Mouse (Mus musculus) forebrain, embryonic 11.5 days (tissue): Measurements from ENCODE around the gene Cyp4b1. TPM values are rescaled to one million over a fixed set of nuclear protein-coding genes. Genes with fewer than 3 reads are reported as not detected.
"Not testable (repeated sequence)": the region's sequence is repeated elsewhere in the genome, so short reads cannot be mapped to it uniquely, and the experiment has no call there.

Experiments used
- ATAC-seq: fragments of 200-750 bp; cut with Nextera tagmentation; replicated peaks from 2 replicates; pipeline ENCODE4 v1.8.0; 2017; ENCODE audit warnings: moderate TSS enrichment; ENCODE audit not compliant: low FRiP score
- DNase-seq: peaks from one replicate; pipeline ENCODE4 v3.0.0-alpha.2; 2017; ENCODE audit warnings: low spot score
- H3K27ac ChIP-seq: fragments of 300-500 bp; sonication (generic); 2 replicates; pipeline ENCODE4 v1.5.1; 2014; ENCODE audit warnings: low read depth, low read length
- H3K27me3 ChIP-seq: fragments of 300-500 bp; sonication (generic); 2 replicates; pipeline ENCODE4 v1.6.1; 2014; ENCODE audit warnings: mild to moderate bottlenecking, low read length, mixed read lengths; ENCODE audit not compliant: control insufficient read depth, insufficient read depth
- H3K36me3 ChIP-seq: fragments of 300-500 bp; sonication (generic); 2 replicates; pipeline ENCODE4 v1.6.1; 2014; ENCODE audit warnings: mild to moderate bottlenecking, low read length, moderate library complexity, mixed read lengths; ENCODE audit not compliant: control insufficient read depth, insufficient read depth
- H3K4me1 ChIP-seq: fragments of 300-500 bp; sonication (generic); replicated peaks from 2 replicates; pipeline ENCODE4 v1.6.1; 2014; ENCODE audit warnings: low read length, mixed read lengths; ENCODE audit not compliant: control insufficient read depth, insufficient read depth
- H3K4me2 ChIP-seq: fragments of 300-500 bp; sonication (generic); 2 replicates; pipeline ENCODE4 v1.6.1; 2014; ENCODE audit warnings: low read depth, mild to moderate bottlenecking, low read length, moderate library complexity, mixed read lengths; ENCODE audit not compliant: severe bottlenecking
- H3K4me3 ChIP-seq: fragments of 300-500 bp; sonication (generic); 2 replicates; pipeline ENCODE4 v1.5.1; 2014; ENCODE audit warnings: low read depth, low read length
- H3K9ac ChIP-seq: fragments of 300-500 bp; sonication (generic); 2 replicates; pipeline ENCODE4 v1.6.1; 2014; ENCODE audit warnings: low read length
- H3K9me3 ChIP-seq: fragments of 300-500 bp; sonication (generic); 2 replicates; pipeline ENCODE4 v1.6.1; 2016; ENCODE audit warnings: low read length, mixed read lengths; ENCODE audit not compliant: control insufficient read depth
- WGBS: fragments of 180-500 bp; shearing (Covaris S2); extraction: QIAGEN DNeasy Blood & Tissue Kit; methylation state at CpG from one replicate; pipeline ENCODE4 v1.1.7; 2014; 5-methylcytosine and 5-hydroxymethylcytosine counted together
- polyA plus RNA-seq: library from polyadenylated mRNA; unstranded; fragments of >200 nt; fragmentation: Nextera tagmentation; extraction: Ambion mirVana; gene quantifications from 2 replicates; pipeline ENCODE4 v1.2.1, GENCODE M21; 2014

Gene Cyp4b1
- polyA plus RNA-seq, 1 experiment from 2014 or later = not detected

- Histone ChIP-seq H3K27ac (no peak overlapping the region), H3K4me3 (no peak overlapping the region), H3K9me3 (no peaks in the 10 kb centered on the region), H3K4me1 (no peaks in the 10 kb centered on the region), H3K4me2 (no peak overlapping the region), H3K27me3 (no peaks in the 10 kb centered on the region), H3K36me3 (no peaks in the 10 kb centered on the region), H3K9ac (no peak overlapping the region)
- ATAC-seq (no peak), DNase-seq (no peak)
- 70% methylated on average over 2 of the region's 2 CpGs for WGBS
Observed at GRCm38 (mm10) chr4:115648752-115649151, 1.2 kb upstream of the Cyp4b1 start.

- no peak overlapping the region for H3K4me3 ChIP-seq
- no peaks in the 10 kb centered on the region for H3K27me3 ChIP-seq
- ATAC-seq = no peak
- no peak overlapping the region for H3K4me2 ChIP-seq
- H3K9me3 ChIP-seq = no peaks in the 10 kb centered on the region
- no peak overlapping the region for H3K27ac ChIP-seq
- H3K9ac ChIP-seq = no peak overlapping the region
- DNase-seq = no peak
- no peaks in the 10 kb centered on the region for H3K36me3 ChIP-seq
- H3K4me1 ChIP-seq = no peaks in the 10 kb centered on the region
Observed at GRCm38 (mm10) chr4:115645371-115645770, 2.2 kb downstream of the Cyp4b1 start.

GRCm38 (mm10) chr4:115642967-115643754 is 4.4 kb downstream of the Cyp4b1 start:
- ATAC-seq (no peak), DNase-seq (no peak)
- Histone ChIP-seq H3K9ac (no peak overlapping the region), H3K4me1 (no peaks in the 10 kb centered on the region), H3K9me3 (no peaks in the 10 kb centered on the region), H3K27me3 (no peaks in the 10 kb centered on the region), H3K36me3 (no peaks in the 10 kb centered on the region), H3K4me3 (no peak overlapping the region), H3K27ac (no peak overlapping the region), H3K4me2 (no peak overlapping the region)
- 74% methylated on average over 5 of the region's 5 CpGs for WGBS

- not testable (repeated sequence) for H3K4me1 ChIP-seq, H3K36me3 ChIP-seq, H3K9me3 ChIP-seq, H3K9ac ChIP-seq, ATAC-seq, DNase-seq, H3K27ac ChIP-seq, H3K4me2 ChIP-seq, H3K27me3 ChIP-seq, H3K4me3 ChIP-seq
- WGBS = 97% methylated on average over 3 of the region's 3 CpGs
Observed at GRCm38 (mm10) chr4:115625560-115625959, 22.0 kb downstream of the Cyp4b1 start.

- no peak overlapping the region for H3K4me3 ChIP-seq
Observed at GRCm38 (mm10) chr4:115614005-115614404, 33.5 kb downstream of the Cyp4b1 start.

GRCm38 (mm10) chr4:115600611-115601010 is 46.9 kb downstream of the Cyp4b1 start, which contains the start of gene Cyp4a32:
Gene Cyp4a32 (plus strand): TSS chr4:115600969.
- not testable (repeated sequence) for H3K27ac ChIP-seq, H3K9ac ChIP-seq, H3K4me2 ChIP-seq, H3K4me3 ChIP-seq, DNase-seq, H3K36me3 ChIP-seq, H3K9me3 ChIP-seq, ATAC-seq, H3K4me1 ChIP-seq, H3K27me3 ChIP-seq
- 92% methylated on average over 8 of the region's 8 CpGs for WGBS

More at GRCm38 (mm10) chr4:115614005-115614404, 33.5 kb downstream of the Cyp4b1 start:
- no peak overlapping the region for H3K4me2 ChIP-seq
- H3K9me3 ChIP-seq = no peaks in the 10 kb centered on the region
- no peaks in the 10 kb centered on the region for H3K36me3 ChIP-seq
- H3K27me3 ChIP-seq = no peaks in the 10 kb centered on the region
- H3K9ac ChIP-seq = no peak overlapping the region
- DNase-seq (no peak), ATAC-seq (no peak)
- no peak overlapping the region for H3K27ac ChIP-seq
- H3K4me1 ChIP-seq = no peaks in the 10 kb centered on the region

GRCm38 (mm10) chr4:115596824-115597336 is 50.6 kb downstream of the Cyp4b1 start:
- H3K9me3 ChIP-seq = no peaks in the 10 kb centered on the region
- WGBS = 88% methylated on average over 2 of the region's 2 CpGs
- ATAC-seq = no peak

GRCm38 (mm10) chr4:115596357-115596756 is 51.2 kb downstream of the Cyp4b1 start:
- no peak for ATAC-seq
- Histone ChIP-seq H3K27me3 (no peaks in the 10 kb centered on the region), H3K27ac (no peak overlapping the region), H3K9me3 (no peaks in the 10 kb centered on the region), H3K4me2 (no peak overlapping the region), H3K4me1 (no peaks in the 10 kb centered on the region), H3K36me3 (no peaks in the 10 kb centered on the region), H3K9ac (no peak overlapping the region), H3K4me3 (no peak overlapping the region)
- no peak for DNase-seq
- WGBS = 83% methylated on average over 1 of the region's 1 CpGs

More at GRCm38 (mm10) chr4:115596824-115597336, 50.6 kb downstream of the Cyp4b1 start:
- H3K9ac ChIP-seq = no peak overlapping the region
- no peak for DNase-seq
- H3K27me3 ChIP-seq = no peaks in the 10 kb centered on the region
- H3K4me3 ChIP-seq = no peak overlapping the region
- H3K4me1 ChIP-seq = no peaks in the 10 kb centered on the region
- no peaks in the 10 kb centered on the region for H3K36me3 ChIP-seq
- H3K4me2 ChIP-seq = no peak overlapping the region
- H3K27ac ChIP-seq = no peak overlapping the region

GRCm38 (mm10) chr4:115583036-115583435 is 64.5 kb downstream of the Cyp4b1 start:
- H3K4me2 ChIP-seq = no peak overlapping the region
- no peak overlapping the region for H3K27ac ChIP-seq
- H3K36me3 ChIP-seq = no peaks in the 10 kb centered on the region
- H3K4me3 ChIP-seq = no peak overlapping the region
- no peaks in the 10 kb centered on the region for H3K9me3 ChIP-seq
- H3K4me1 ChIP-seq = no peaks in the 10 kb centered on the region
- DNase-seq (no peak), ATAC-seq (no peak)
- H3K27me3 ChIP-seq = no peaks in the 10 kb centered on the region
- no peak overlapping the region for H3K9ac ChIP-seq
